Mouse (Mus musculus) layer of hippocampus, postnatal 25 days (tissue): Measurements from ENCODE around the gene Ccdc40. TPM values are rescaled to one million over a fixed set of nuclear protein-coding genes. Genes with fewer than 3 reads are reported as not detected.

Experiments
- DNase-seq, 2 experiments: peaks; one replicate each; pipeline ENCODE4 v3.0.0; 2022; ENCODE audit warnings: mixed read lengths in 2 of 2, low spot score in 1 of 2; ENCODE audit errors: extremely low spot score in 1 of 2
- total RNA-seq, 2 experiments: library from RNA; stranded (reverse); gene quantifications; 2 replicates each; pipeline ENCODE4 v1.2.3; 2021

The Ccdc40 gene
- 1 to 10 TPM; 1.5 to 5.5 TPM for total RNA-seq

GRCm38 (mm10) chr11:119228091-119228781 lies at the start of gene Ccdc40, which contains the start of gene Tbc1d16:
Gene Ccdc40, plus strand, starts transcription at chr11:119228572.
Gene Tbc1d16, minus strand, starts transcription at chr11:119228499.
- peak; percentile 48 to 60 for DNase-seq

- no peak for DNase-seq
Measured at GRCm38 (mm10) chr11:119180824-119181582, 47.4 kb upstream of the Ccdc40 start.

- DNase-seq, result no peak
Measured at GRCm38 (mm10) chr11:119181861-119182395, 46.4 kb upstream of the Ccdc40 start.

- DNase-seq, result no peak
Measured at GRCm38 (mm10) chr11:119183684-119184310, 44.6 kb upstream of the Ccdc40 start.

DNA sequence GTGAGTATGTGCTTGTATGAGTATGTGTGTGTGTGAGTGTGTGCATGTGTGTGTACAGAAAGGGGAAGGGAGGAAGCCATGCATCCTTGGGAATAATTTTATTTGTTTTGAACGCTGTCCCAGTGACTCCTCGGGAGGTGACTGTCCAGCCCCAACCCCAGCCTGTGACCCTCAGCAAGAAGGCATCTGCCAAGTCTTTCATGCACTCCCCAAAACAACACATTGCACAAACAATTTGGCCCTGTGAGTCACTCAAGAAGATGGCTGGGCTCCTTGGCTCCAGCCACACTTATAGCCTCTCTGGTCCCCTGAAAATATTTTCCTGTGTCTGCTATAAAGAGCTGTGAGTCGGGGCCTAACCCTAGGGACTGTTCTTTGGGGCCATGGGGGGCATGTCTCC lies 42.0 kb upstream of the Ccdc40 start:
- DNase-seq, result no peak

- DNase-seq, result peak; percentile 58 to 75
Measured at GRCm38 (mm10) chr11:119186989-119187799, 41.2 kb upstream of the Ccdc40 start.

GRCm38 (mm10) chr11:119187800-119188197 lies 40.6 kb upstream of the Ccdc40 start:
- DNase-seq, result no peak

DNA sequence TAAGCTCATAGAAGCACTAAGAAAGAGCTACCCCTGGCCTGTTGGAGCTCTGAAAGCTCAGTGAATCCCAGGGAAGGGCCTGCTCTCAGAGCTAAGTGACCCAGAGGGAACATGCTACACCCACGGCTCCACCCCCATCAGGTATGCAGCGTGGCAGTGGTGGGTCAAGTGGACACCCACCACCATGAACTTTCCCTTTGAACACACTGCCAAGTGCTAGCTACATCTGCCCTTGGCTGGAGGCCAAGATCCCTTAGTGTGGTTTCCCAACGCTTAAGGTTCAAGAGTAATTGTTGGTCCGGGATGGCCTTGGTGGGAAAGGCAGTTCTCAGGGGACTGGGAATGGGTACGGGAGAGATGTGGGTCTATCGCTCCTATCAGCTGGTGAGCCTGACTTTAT lies 40.0 kb upstream of the Ccdc40 start:
- no peak for DNase-seq

DNA sequence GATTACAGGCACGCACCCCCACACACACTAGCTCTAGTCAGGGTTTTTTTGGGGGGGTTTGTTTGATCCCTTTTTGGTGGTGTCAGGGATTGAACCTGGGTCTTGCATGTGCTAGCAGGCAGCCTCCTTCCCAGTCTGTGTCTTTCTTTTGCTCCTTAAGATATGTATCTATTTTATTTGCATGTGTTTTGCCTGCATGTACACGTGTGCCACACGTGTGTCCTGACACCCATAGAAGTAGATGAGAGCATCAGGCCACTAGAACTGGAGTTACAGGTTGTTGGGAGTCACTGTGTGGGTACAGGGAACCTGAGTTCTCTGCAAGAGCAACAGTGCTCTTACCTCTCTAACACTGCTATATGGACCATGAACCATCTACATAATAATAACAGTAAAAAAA lies 39.1 kb upstream of the Ccdc40 start:
- no peak for DNase-seq

GRCm38 (mm10) chr11:119190498-119190897 lies 37.9 kb upstream of the Ccdc40 start:
- DNase-seq, result peak; percentile 27 to 57

- DNase-seq, result no peak
Measured at GRCm38 (mm10) chr11:119191606-119192081, 36.7 kb upstream of the Ccdc40 start.

GRCm38 (mm10) chr11:119192176-119192575 lies 36.2 kb upstream of the Ccdc40 start:
- DNase-seq, result no peak

DNA sequence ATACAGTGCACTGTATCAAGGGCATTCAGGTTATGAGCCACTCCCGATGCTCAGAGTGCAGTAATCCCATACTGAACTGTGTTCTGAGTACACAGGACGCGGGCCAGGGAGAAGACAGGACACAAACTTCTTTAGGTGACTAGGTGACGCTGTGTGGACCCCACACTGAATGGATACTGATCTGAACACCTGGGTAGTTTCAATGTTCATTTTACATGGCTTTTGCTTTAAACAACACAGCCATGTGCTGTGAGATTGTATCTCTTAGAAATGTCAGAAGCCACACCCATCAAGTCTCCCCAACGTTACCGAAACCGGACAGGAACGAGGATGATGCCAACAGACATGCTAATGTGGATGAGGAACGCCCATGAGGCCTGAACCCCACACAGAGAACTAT lies 35.8 kb upstream of the Ccdc40 start:
- no peak for DNase-seq

DNA sequence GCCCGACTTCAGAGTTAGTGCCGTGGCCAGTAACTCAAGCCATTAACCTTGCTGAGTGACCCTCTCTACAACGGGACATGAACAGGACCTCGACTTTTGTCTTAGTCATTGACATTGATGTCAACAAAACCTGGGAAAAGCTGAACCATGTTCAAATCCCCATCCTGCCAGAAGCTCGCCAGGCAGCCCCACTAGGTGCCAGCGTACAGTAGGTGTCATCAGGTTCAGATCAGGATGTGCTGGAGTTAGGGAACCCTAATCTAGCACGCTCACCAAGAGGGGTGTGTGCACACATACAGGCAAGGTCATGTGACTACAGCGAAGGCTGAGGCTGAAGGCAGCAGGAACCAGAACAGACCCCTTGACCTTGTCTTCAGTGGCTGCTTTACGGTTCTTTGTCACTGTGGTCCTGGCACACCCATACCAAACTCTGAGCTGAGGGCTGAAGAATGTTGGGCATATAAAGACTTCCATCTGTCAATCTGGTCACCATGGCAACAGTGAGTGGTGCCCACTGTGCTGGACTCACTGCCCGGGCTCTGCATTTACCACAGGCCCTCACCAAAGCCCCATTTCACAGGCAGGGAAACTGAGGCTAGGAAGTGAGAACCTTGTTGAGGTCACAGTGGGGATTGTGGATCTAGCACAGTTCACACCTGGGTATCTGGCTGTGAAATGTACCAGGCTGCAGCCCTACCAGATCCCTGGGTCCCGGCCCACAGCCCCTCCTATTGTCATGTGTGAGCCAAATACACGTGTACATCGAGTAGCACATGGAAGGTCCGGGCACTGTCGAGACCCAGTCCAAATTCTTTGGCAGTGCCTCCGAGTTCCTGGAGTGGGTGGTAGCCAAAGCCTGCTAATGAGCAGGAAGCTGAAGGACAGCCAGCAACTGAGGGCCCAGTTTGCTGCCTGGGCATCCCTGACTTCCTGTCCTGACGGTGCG lies 30.5 kb upstream of the Ccdc40 start:
- peak in 1 of 2 experiments; percentile 16 for DNase-seq

DNA sequence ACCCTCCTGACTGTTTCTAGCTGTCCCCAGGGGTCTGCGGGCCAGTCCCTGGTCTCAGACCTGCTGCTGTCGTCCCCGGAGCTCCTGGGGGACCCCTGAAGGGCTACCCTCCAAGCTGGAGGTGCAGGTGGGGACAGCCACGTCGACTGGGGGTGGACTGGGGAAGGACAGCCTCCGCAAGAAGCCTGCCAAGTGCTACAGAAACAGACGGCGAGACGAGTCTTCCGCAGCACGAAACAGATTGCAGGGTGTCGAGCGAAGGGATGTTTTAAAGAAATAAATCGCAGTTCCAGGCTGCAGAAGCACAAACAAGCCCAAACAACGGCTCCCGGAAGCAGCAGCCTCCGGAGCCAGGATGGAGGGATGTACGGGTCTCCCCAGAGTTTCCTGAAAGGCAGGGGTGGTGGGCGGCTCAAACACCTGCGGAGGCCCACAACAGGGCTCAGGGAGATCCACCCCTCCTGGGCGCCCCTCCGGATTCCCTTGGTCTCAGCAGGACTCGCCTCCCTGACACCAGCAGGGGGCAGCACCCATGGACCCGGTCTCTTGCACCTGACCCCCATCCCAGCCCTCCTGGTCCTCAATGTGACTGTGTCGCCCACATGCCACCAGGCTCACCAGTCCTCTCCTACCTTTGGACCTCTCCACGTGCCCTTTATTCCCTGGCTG lies 29.7 kb upstream of the Ccdc40 start:
- peak; percentile 51 to 60 for DNase-seq

GRCm38 (mm10) chr11:119199233-119199601 lies 29.2 kb upstream of the Ccdc40 start:
- DNase-seq, result no peak

DNA sequence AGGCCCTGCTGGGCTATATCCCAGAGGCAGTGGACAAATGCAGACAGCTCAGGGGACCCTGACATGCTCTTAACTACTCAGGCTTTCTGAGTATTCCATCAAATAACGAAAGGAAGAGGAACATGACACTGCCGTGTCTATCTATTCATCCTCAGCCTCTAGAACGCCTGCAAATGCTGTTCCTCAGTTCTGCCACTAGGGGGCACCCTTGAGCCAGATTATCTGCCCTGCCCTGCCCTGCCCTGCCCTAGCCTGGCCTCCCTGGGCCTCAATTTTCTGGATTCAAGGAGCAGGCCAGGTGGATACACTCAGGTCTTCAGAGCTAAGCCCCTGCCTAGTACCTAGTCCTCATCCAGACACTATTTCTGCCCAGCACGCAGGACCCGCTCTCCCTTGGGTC lies 24.9 kb upstream of the Ccdc40 start:
- peak in 1 of 2 experiments; percentile 23 for DNase-seq

GRCm38 (mm10) chr11:119205738-119206137 lies 22.6 kb upstream of the Ccdc40 start:
- DNase-seq, result no peak
